Mouse (Mus musculus): Measurements from ENCODE around the gene Pou3f1. TPM values are rescaled to one million over a fixed set of nuclear protein-coding genes. Genes with fewer than 3 reads are reported as not detected.

Pou3f1 gene
- total and polyA plus RNA-seq, 2 experiments from 2014 or later = 19.7 to 20.2 TPM

DNA sequence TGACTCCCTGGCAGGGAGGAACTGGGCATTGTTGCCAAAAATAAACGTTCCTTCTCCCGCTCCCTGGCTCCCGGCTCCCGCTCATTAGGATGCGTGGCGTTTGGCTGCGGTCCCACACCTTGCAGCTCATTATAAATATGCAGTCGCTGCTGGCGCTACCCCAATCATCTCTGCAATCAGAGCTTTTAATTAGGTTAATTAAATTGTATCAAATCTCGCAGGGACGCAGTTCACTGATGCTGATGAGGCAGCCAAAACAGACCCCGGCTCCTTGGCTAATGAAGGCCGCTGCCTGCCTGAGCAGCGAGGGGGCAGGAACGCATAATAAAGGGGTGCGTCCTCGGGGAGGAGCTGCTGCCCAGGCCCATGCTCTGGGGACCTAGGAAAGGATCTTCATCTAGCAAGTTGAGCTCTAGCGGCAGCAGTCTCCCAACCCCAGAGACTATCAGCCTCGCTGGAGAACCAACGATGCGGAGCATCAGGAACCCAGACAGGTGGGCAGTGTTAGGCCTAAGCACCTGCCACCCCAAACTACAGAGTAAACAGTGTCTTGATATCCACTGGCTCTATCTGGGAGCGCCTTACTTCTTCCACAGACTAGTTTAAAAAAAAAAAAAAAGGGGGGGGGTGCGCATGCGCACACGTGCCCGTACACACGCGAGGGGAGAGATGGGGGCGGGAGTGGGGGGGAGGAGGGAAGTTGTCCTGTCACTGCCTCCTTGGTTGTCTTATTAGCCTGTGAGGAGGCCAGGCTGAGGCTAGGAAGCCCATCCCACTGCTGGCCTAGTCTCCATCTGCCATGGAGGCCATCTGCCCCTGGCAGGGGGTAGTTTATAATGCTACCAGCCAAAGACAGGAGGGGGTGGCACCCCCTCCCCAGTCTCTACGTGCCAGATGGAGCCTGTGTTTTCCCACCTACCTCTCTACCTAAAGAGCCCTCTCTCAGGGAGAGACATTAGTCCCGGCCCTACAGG is 16.0 kb downstream of the Pou3f1 start:
- TF ChIP-seq CTCF (IDR thresholded peaks at IDR 0.05; ENCODE audit: low read depth) = peak; percentile 19; the same call in 1 of the 2 replicates
- Histone ChIP-seq H3K4me3 (ENCODE audit: low read depth, low read length) (peak overlapping the region; percentile 26), H3K9me3 (ENCODE audit: low read length) (no peaks in the 10 kb centered on the region), H3K27me3 (ENCODE audit: insufficient read depth, low read length) (0 out of 2 replicates have a peak, but pooled peaks cover 5% of the 10 kb centered on the region), H3K4me2 (ENCODE audit: low read depth) (peak overlapping the region; percentile 61), H3K36me3 (ENCODE audit: insufficient read depth) (peaks cover 8% of the 10 kb centered on the region), H3K27ac (ENCODE audit: low read depth, low read length) (peak overlapping the region; percentile 35), H3K4me1 (ENCODE audit: insufficient read depth) (peaks cover 19% of the 10 kb centered on the region), H3K9ac (peak overlapping the region; percentile 14)
- peak; percentile 89 for DNase-seq
- peak; percentile 69 for ATAC-seq
- whole genome bisulfite sequencing = 3% methylated on average over 24 of the region's 31 CpGs

- 51% methylated on average over 17 of the region's 17 CpGs for WGBS
- Histone ChIP-seq H3K9ac (no peak overlapping the region), H3K9me3 (ENCODE audit: low read length) (no peaks in the 10 kb centered on the region), H3K27ac (ENCODE audit: low read depth, low read length) (no peak overlapping the region), H3K27me3 (ENCODE audit: insufficient read depth, low read length) (0 out of 2 replicates have a peak, but pooled peaks cover 5% of the 10 kb centered on the region), H3K4me2 (ENCODE audit: low read depth) (no peak overlapping the region), H3K36me3 (ENCODE audit: insufficient read depth) (peaks cover 19% of the 10 kb centered on the region), H3K4me3 (ENCODE audit: low read depth, low read length) (no peak overlapping the region), H3K4me1 (ENCODE audit: insufficient read depth) (peaks cover 19% of the 10 kb centered on the region)
- no peak for ATAC-seq
- DNase-seq = no peak
- no peak for TF ChIP-seq CTCF (IDR thresholded peaks at IDR 0.05; ENCODE audit: low read depth)
Observed at GRCm38 (mm10) chr4:124674334-124675032, 17.9 kb downstream of the Pou3f1 start.

DNA sequence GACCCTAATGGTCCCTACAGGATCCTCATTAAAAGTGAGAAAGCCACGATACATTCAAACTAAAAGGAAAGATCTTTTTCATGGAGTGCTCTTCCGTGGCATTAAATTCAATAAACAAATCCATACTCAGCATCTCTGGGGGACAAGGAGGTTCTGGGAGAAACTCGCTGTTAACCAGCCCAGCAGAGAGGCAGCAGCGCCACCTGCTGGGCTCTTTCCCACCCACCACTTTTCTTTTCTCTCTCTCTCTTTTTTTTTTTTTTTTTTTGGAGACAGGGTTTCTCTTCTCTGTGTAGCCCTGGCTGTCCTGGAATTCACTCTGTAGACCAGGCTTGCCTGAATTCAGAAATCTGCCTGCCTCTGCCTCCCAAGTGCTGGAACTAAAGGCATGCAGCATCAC is 18.4 kb downstream of the Pou3f1 start:
- Histone ChIP-seq H3K36me3 (ENCODE audit: insufficient read depth) (peaks cover 25% of the 10 kb centered on the region), H3K27me3 (ENCODE audit: insufficient read depth, low read length) (0 out of 2 replicates have a peak, but pooled peaks cover 5% of the 10 kb centered on the region), H3K9ac (no peak overlapping the region), H3K4me3 (ENCODE audit: low read depth, low read length) (no peak overlapping the region), H3K4me2 (ENCODE audit: low read depth) (no peak overlapping the region), H3K9me3 (ENCODE audit: low read length) (no peaks in the 10 kb centered on the region), H3K27ac (ENCODE audit: low read depth, low read length) (no peak overlapping the region), H3K4me1 (ENCODE audit: insufficient read depth) (peaks cover 19% of the 10 kb centered on the region)
- ATAC-seq (peak; percentile 65), DNase-seq (peak; percentile 92)
- peak; percentile 87 for TF ChIP-seq CTCF (IDR thresholded peaks at IDR 0.05; ENCODE audit: low read depth)
- WGBS = 4% methylated on average over 4 of the region's 4 CpGs

GRCm38 (mm10) chr4:124675958-124676357 is 19.4 kb downstream of the Pou3f1 start:
- Histone ChIP-seq H3K4me3 (ENCODE audit: low read depth, low read length) (no peak overlapping the region), H3K9ac (no peak overlapping the region), H3K4me2 (ENCODE audit: low read depth) (no peak overlapping the region), H3K4me1 (ENCODE audit: insufficient read depth) (peaks cover 19% of the 10 kb centered on the region), H3K9me3 (ENCODE audit: low read length) (no peaks in the 10 kb centered on the region), H3K36me3 (ENCODE audit: insufficient read depth) (peaks cover 28% of the 10 kb centered on the region), H3K27me3 (ENCODE audit: insufficient read depth, low read length) (0 out of 2 replicates have a peak, but pooled peaks cover 5% of the 10 kb centered on the region), H3K27ac (ENCODE audit: low read depth, low read length) (no peak overlapping the region)
- 88% methylated on average over 6 of the region's 6 CpGs for WGBS
- ATAC-seq (no peak), DNase-seq (no peak)
- no peak for TF ChIP-seq CTCF (IDR thresholded peaks at IDR 0.05; ENCODE audit: low read depth)

DNA sequence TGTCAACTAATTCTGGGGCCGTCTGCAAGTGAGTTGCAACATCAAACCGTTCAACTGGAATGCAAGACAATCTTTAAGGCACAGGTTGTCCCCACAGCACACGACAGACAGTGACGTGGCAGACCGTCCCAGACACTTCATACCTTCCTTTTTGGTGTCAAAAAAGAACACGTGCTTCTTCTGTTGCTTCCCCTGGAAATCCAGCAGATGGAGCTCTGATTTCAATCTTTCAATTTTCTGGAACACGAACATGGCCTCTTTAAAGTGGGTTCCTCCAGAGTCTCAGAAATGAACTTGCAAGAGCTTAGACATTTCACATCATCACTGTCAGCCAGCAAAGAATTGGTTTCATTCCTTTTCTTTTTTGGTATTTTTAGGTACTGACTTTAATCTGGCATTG is 25.7 kb downstream of the Pou3f1 start:
- no peak overlapping the region for H3K4me3 ChIP-seq (ENCODE audit: low read depth, low read length)
- no peaks in the 10 kb centered on the region for H3K9me3 ChIP-seq (ENCODE audit: low read length)
- ATAC-seq (peak; percentile 45; the same call in 1 of the 2 replicates), DNase-seq (no peak)
- H3K27me3 ChIP-seq (ENCODE audit: insufficient read depth, low read length) = no peaks in the 10 kb centered on the region
- H3K4me2 ChIP-seq (ENCODE audit: low read depth) = no peak overlapping the region
- peak; percentile 63 for TF ChIP-seq CTCF (IDR thresholded peaks at IDR 0.05; ENCODE audit: low read depth)
- 45% methylated on average over 7 of the region's 7 CpGs for WGBS
- no peaks in the 10 kb centered on the region for H3K4me1 ChIP-seq (ENCODE audit: insufficient read depth)
- no peak overlapping the region for H3K9ac ChIP-seq
- H3K36me3 ChIP-seq (ENCODE audit: insufficient read depth) = peaks cover 48% of the 10 kb centered on the region
- no peak overlapping the region for H3K27ac ChIP-seq (ENCODE audit: low read depth, low read length)

- H3K9ac ChIP-seq = no peak overlapping the region
- 91% methylated on average over 4 of the region's 4 CpGs for WGBS
- no peaks in the 10 kb centered on the region for H3K9me3 ChIP-seq (ENCODE audit: low read length)
- H3K4me1 ChIP-seq (ENCODE audit: insufficient read depth) = no peaks in the 10 kb centered on the region
- TF ChIP-seq CTCF (IDR thresholded peaks at IDR 0.05; ENCODE audit: low read depth) = no peak
- ATAC-seq (no peak), DNase-seq (no peak)
- H3K27ac ChIP-seq (ENCODE audit: low read depth, low read length) = no peak overlapping the region
- H3K4me2 ChIP-seq (ENCODE audit: low read depth) = no peak overlapping the region
- H3K4me3 ChIP-seq (ENCODE audit: low read depth, low read length) = no peak overlapping the region
- H3K36me3 ChIP-seq (ENCODE audit: insufficient read depth) = peaks cover 45% of the 10 kb centered on the region
- H3K27me3 ChIP-seq (ENCODE audit: insufficient read depth, low read length) = no peaks in the 10 kb centered on the region
Observed at GRCm38 (mm10) chr4:124683474-124683873, 26.9 kb downstream of the Pou3f1 start.
